Mouse (Mus musculus): Measurements from ENCODE around the gene Dact1.

Dact1 gene

GRCm38 (mm10) chr12:71337896-71338463 is 28.3 kb downstream of the Dact1 start:
- DNase-seq, result no peak

DNA sequence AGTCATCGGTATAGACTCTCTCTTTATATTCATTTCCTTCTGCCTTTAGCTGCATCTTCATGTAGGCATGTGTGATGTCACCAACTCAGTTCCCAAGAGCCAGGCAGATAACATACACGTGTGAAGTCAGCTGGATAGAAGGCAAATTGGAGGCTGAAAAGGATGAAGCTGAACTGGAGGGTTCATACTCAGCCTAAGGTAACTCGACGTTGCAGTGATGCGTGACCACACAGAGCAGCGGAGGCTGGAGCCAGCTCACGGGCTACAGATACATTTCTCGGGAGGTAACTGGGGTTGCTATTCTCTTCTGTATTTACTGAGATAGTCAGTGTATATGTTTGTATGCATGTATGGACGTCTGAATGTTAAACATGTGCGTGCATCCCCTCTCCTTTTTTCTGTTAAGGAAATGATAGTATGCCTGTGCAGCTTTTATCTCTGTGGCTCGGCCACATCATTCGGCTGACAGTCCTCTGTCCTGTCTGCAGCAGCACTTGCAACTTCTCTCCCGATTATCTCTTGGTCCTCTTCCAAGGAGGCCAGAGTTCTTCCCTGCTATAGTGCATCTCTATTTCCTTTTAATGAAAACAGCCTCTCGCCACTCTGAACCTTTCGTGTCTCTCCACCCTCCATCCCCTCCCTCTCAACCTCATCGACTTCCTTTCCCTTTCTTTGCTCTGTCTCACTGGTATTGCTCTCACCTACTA is 29.6 kb downstream of the Dact1 start:
- no peak for DNase-seq

DNA sequence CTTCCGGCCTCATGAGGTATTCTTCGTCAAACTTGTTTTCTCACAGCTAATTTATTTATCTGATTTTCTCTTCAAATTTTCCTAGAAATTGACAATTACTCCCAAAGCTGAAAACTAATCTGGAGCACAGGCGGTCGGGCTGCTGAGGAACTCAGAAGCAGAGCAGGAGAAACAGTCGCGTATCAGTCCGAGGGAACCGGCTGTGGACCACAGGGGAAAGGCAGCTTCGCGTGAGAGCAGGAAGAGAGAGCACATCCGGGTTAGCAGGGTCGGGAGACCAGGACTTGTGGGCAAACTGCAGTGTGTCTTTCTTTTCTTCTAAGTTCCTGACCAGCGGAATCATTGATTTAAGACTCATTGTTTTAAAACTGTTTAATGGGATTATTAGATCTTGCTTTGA is 32.7 kb downstream of the Dact1 start:
- DNase-seq, result peak; percentile 33

DNA sequence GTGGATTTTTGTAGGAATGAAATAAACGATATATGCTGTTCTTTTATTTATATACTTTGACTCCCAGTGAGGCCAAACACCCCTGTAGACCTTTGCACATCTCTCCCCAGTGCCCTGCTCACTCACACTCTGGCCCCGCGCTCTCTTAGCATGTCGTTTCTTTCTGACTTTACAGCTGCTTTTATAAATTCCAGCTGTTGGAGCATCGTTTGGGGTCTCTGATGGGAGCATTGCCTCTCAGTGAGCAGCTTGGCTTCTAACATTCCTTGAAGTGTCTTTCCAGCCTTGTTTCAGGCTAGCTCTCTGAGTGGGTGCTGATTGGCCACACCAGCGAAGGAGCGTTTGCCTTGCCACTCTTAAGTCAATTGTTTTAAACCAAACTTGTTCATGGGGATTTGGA is 35.8 kb downstream of the Dact1 start:
- DNase-seq, result no peak

DNA sequence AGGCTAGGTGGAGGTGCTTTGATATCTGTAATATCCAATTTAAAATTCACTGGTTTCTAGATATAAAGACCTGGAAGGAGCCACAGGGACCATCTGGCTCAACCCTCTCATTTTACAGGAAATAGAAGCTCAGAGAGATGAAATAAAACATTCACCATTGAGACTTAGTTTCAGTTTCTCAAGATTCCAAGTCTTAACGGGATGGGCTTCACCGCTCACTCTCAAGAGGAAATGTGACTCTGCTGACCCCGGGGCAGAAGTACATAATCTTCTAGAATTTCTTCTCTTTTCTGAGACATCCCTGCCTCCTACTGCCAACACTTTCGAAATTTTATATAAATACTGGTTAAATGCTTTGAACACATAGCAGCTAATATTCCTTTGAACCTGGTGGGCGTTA is 36.4 kb downstream of the Dact1 start:
- peak; percentile 2 for DNase-seq

GRCm38 (mm10) chr12:71348401-71348896 is 38.8 kb downstream of the Dact1 start:
- no peak for DNase-seq

DNA sequence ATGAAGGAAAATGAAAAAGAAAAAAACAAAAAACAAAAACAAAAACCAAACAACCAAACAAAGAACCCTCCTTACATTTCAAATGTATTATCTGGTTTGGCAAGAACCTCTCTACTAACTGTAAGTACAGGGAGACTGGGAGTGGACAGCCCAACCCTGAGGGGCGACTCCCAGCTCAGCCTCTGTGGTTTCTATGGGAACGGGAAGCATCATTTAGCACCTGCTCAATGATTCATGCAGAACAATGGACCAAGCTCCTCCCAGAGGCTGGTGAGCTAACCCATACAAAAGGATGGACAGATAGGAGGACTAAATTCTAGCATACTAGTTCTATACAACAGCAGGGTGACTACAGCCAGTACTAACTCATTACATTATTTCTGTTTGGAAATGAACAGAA is 40.4 kb downstream of the Dact1 start:
- no peak for DNase-seq

GRCm38 (mm10) chr12:71354656-71355055 is 45.0 kb downstream of the Dact1 start:
- DNase-seq, result no peak

GRCm38 (mm10) chr12:71355092-71355491 is 45.4 kb downstream of the Dact1 start:
- DNase-seq, result no peak

GRCm38 (mm10) chr12:71361616-71362015 is 51.9 kb downstream of the Dact1 start:
- no peak for DNase-seq

DNA sequence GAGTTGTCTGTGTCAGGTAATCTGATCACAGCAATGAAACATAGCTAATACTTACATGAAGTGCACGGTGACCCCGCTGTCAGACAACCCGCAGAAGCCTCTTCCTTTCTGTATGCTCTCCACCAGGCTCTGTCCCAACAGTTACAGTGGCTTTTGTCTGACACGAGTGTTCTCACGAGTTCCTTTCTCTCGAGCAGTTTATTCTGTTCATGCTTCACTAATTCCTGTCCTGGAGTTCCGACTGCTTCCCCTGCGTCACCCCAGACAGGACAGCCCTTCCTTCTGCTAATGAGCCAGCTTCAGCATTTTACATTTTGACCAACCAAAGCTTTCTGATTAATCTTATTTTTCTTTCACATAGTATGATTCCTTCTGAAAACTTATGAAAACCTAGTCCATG is 52.7 kb downstream of the Dact1 start:
- no peak for DNase-seq

DNA sequence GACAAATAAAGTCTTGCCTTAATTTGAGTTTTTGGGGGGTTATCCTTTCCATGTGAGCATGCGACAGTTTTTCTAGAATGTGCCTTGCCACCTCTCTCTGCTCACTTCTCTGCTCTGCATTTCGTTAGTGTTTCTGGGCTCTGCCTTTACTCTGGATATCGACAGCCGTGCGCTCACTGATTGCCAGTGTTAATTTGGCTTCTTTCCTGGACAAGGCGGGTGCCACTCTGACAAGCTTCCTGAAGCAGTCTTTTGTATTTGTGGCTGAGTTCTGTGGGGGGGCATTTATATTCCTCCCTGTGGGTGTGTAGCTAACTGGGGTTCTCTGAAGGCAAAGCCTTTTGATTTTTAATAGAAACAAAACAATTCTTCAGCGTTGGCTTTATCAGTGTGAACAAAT is 54.4 kb downstream of the Dact1 start:
- DNase-seq, result no peak

DNA sequence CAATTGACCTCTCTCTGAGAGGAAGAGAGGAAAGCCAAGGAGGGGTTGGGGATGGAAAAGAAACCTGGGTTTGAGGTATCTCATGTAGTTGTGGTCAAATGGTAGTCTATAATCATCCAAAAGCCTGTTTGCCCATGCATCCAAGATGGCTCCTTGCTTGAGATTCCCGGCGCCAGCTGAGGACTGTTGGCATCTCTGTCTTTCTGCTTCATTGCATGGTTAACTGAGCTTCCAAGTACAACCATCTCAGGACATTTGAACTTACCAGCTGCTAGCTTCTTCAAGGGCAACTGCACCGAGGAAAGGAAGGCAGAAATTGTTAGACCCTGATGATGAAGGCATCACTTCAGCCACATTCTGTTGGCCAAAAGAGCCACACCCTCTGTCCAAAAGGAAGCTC is 54.8 kb downstream of the Dact1 start:
- no peak for DNase-seq

DNA sequence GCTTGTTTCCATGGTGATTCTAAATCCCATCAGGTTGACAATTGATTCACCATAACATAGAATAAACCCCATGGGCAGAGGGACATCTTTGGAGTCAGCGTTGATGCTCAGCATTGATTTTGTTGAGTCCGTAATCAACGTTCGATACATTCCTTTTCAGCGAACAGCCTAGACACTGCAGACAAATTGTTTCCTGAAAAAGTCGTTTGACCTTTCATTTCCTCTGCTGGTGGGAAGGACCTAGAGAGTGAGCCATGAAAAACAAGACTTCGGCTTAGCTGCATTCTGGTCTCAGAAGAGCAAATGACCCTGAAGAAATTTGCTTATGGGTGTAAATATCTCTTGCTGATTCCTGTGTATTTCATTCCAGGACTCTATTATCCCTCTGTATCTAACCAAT is 55.5 kb downstream of the Dact1 start:
- DNase-seq, result no peak

DNA sequence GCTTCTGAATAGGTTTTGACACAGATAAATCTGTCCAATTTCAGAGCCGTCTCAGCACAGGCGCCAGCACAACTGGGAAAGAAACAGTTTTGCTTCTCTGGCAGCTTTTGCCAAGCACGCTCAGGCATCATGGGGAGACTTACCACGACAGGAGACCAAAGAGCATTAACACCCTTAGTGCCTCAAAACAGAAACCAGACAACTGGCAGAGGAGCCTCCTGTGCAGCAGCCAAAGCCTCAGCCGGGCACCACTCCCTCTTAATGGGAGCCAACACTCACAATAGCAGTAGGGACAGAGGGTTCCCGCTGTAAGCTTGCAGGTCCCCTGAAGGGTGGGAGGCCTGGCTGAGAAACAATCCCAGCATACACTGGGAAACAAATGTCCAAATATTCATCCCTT is 56.5 kb downstream of the Dact1 start:
- peak; percentile 7 for DNase-seq

- no peak for DNase-seq
These were observed 58.9 kb downstream of the Dact1 start for GRCm38 (mm10) chr12:71368631-71369030.

Data from lung, postnatal 14 days (tissue).